Mouse (Mus musculus) embryonic fibroblast, embryonic 13.5 days (primary cell): Measurements from ENCODE around the gene Glb1.

Experiments
- CTCF ChIP-seq: IDR thresholded peaks from 2 replicates; pipeline ENCODE4 v1.5.1; 2011; ENCODE audit warnings: mild to moderate bottlenecking, control low read depth, low read length, moderate library complexity, borderline replicate concordance; ENCODE audit not compliant: insufficient read depth
- POLR2A ChIP-seq: IDR thresholded peaks from 2 replicates; pipeline ENCODE4 v1.6.1; 2011; ENCODE audit warnings: low read depth, mild to moderate bottlenecking, control low read depth, low read length, moderate library complexity

- no peak for TF ChIP-seq CTCF
- TF ChIP-seq POLR2A: no peak
Measured at GRCm38 (mm10) chr9:114420443-114420842, 19.6 kb downstream of the Glb1 start.
